Mouse (Mus musculus) right cerebral cortex, postnatal 14 days (tissue): ENCODE data around the gene Uri1.

Experiments
- DNase-seq: peaks from one replicate; pipeline ENCODE4 v3.0.0; 2022

Gene Uri1

GRCm38 (mm10) chr7:38013946-38014345 lies 9.4 kb downstream of the Uri1 start:
- DNase-seq: no peak

GRCm38 (mm10) chr7:38012811-38013210 lies 10.5 kb downstream of the Uri1 start:
- DNase-seq: no peak

GRCm38 (mm10) chr7:38008359-38008758 lies 15.0 kb downstream of the Uri1 start:
- DNase-seq: no peak

- no peak for DNase-seq
Measured at GRCm38 (mm10) chr7:38002451-38002850, 20.9 kb downstream of the Uri1 start.

- DNase-seq: no peak
Measured at GRCm38 (mm10) chr7:37999691-38000090, 23.7 kb downstream of the Uri1 start.

GRCm38 (mm10) chr7:37992861-37993260 lies 30.5 kb downstream of the Uri1 start:
- no peak for DNase-seq

GRCm38 (mm10) chr7:37984866-37985265 lies 38.5 kb downstream of the Uri1 start:
- DNase-seq: no peak

- DNase-seq: no peak
Measured at GRCm38 (mm10) chr7:37983471-37983870, 39.9 kb downstream of the Uri1 start.

GRCm38 (mm10) chr7:37979729-37980128 lies 43.6 kb downstream of the Uri1 start:
- DNase-seq: no peak

GRCm38 (mm10) chr7:37978412-37978811 lies 44.9 kb downstream of the Uri1 start:
- no peak for DNase-seq

GRCm38 (mm10) chr7:37977676-37978075 lies 45.7 kb downstream of the Uri1 start:
- DNase-seq: no peak

GRCm38 (mm10) chr7:37972999-37973555 lies 50.3 kb downstream of the Uri1 start:
- DNase-seq: no peak

- no peak for DNase-seq
Measured at GRCm38 (mm10) chr7:37972571-37972970, 50.8 kb downstream of the Uri1 start.

- no peak for DNase-seq
Measured at GRCm38 (mm10) chr7:37962326-37962725, 61.0 kb downstream of the Uri1 start.

GRCm38 (mm10) chr7:37961247-37961646 lies 62.1 kb downstream of the Uri1 start:
- no peak for DNase-seq

GRCm38 (mm10) chr7:37951841-37952240 lies 71.5 kb downstream of the Uri1 start:
- DNase-seq: no peak

GRCm38 (mm10) chr7:37936459-37936858 lies 86.9 kb downstream of the Uri1 start:
- DNase-seq: no peak

GRCm38 (mm10) chr7:37935786-37936185 lies 87.6 kb downstream of the Uri1 start:
- no peak for DNase-seq

GRCm38 (mm10) chr7:37934770-37935182 lies 88.6 kb downstream of the Uri1 start:
- DNase-seq: peak; percentile 54

GRCm38 (mm10) chr7:37933754-37934308 lies 89.5 kb downstream of the Uri1 start:
- no peak for DNase-seq

- no peak for DNase-seq
Measured at GRCm38 (mm10) chr7:37931631-37932030, 91.7 kb downstream of the Uri1 start.

GRCm38 (mm10) chr7:37929738-37930137 lies 93.6 kb downstream of the Uri1 start:
- DNase-seq: peak; percentile 55

- DNase-seq: no peak
Measured at GRCm38 (mm10) chr7:37922999-37923398, 100.4 kb downstream of the Uri1 start.

- DNase-seq: no peak
Measured at GRCm38 (mm10) chr7:37921681-37922430, 101.5 kb downstream of the Uri1 start.
